Mouse (Mus musculus): ENCODE results near the gene Gm13276. TPM values are rescaled to one million over a fixed set of nuclear protein-coding genes. Genes with fewer than 3 reads are reported as not detected.
"Not testable (repeated sequence)": the region's sequence is repeated elsewhere in the genome, so short reads cannot be mapped to it uniquely, and the experiment has no call there.

Gene Gm13276
- polyA plus RNA-seq, 1 experiment from 2014 or later: not detected

GRCm38 (mm10) chr4:88759610-88760268 is 25.8 kb upstream of the Gm13276 start, which contains the start of gene Gm13283:
Gene Gm13283 (plus strand): TSS chr4:88760119.
- H3K9ac ChIP-seq; ATAC-seq (ENCODE audit: borderline replicate concordance, extremely low read depth, low FRiP score, low TSS enrichment): not testable (repeated sequence)

GRCm38 (mm10) chr4:88760431-88760830 is 25.1 kb upstream of the Gm13276 start:
- not testable (repeated sequence) for ATAC-seq (ENCODE audit: borderline replicate concordance, extremely low read depth, low FRiP score, low TSS enrichment); H3K9me3 ChIP-seq; H3K27me3 ChIP-seq; H3K4me1 ChIP-seq; H3K36me3 ChIP-seq; H3K9ac ChIP-seq
- Histone ChIP-seq H3K27ac (peak overlapping the region; percentile 75), H3K4me3 (peak overlapping the region; percentile 35), H3K4me2 (peak overlapping the region; percentile 50)
- under 1% methylated on average over 22 of the region's 28 CpGs for WGBS

More at GRCm38 (mm10) chr4:88759610-88760268, 25.8 kb upstream of the Gm13276 start, which contains the start of gene Gm13283:
- peak within 1 kb of the TSS; percentile 75 for H3K27ac ChIP-seq
- H3K27me3 ChIP-seq, H3K36me3 ChIP-seq, H3K9me3 ChIP-seq, H3K4me1 ChIP-seq: not testable (repeated sequence)
- peak within 1 kb of the TSS; percentile 50 for H3K4me2 ChIP-seq
- peak within 1 kb of the TSS; percentile 35 for H3K4me3 ChIP-seq
- WGBS: 21% methylated on average over 7 of the region's 14 CpGs

- not testable (repeated sequence) for ATAC-seq (ENCODE audit: borderline replicate concordance, extremely low read depth, low FRiP score, low TSS enrichment); H3K27ac ChIP-seq; H3K27me3 ChIP-seq; H3K9ac ChIP-seq; H3K9me3 ChIP-seq; H3K4me1 ChIP-seq; H3K4me2 ChIP-seq; H3K4me3 ChIP-seq; H3K36me3 ChIP-seq
- WGBS: 55% methylated on average over 6 of the region's 8 CpGs
Measured at GRCm38 (mm10) chr4:88761776-88762175, 23.7 kb upstream of the Gm13276 start.

- not testable (repeated sequence) for H3K27me3 ChIP-seq; H3K27ac ChIP-seq; H3K4me2 ChIP-seq; H3K4me1 ChIP-seq; H3K36me3 ChIP-seq; H3K4me3 ChIP-seq; H3K9ac ChIP-seq; ATAC-seq (ENCODE audit: borderline replicate concordance, extremely low read depth, low FRiP score, low TSS enrichment); H3K9me3 ChIP-seq
- 47% methylated on average over 9 of the region's 9 CpGs for WGBS
Measured at GRCm38 (mm10) chr4:88762341-88762740, 23.2 kb upstream of the Gm13276 start.

GRCm38 (mm10) chr4:88763384-88764018 is 22.0 kb upstream of the Gm13276 start:
- WGBS: 2% methylated on average over 41 of the region's 42 CpGs
- not testable (repeated sequence) for H3K9me3 ChIP-seq; H3K4me1 ChIP-seq; H3K36me3 ChIP-seq; ATAC-seq (ENCODE audit: borderline replicate concordance, extremely low read depth, low FRiP score, low TSS enrichment); H3K27me3 ChIP-seq
- peak overlapping the region; percentile 50 for H3K4me2 ChIP-seq
- peak overlapping the region; percentile 27; the same call in 1 of the 2 replicates for H3K9ac ChIP-seq
- H3K4me3 ChIP-seq: peak overlapping the region; percentile 31
- peak overlapping the region; percentile 77 for H3K27ac ChIP-seq

- no CpG with 5 or more reads among the region's 32 CpGs for WGBS
- not testable (repeated sequence) for H3K4me2 ChIP-seq; H3K9ac ChIP-seq; H3K27me3 ChIP-seq; H3K4me1 ChIP-seq; H3K9me3 ChIP-seq; H3K27ac ChIP-seq; ATAC-seq (ENCODE audit: borderline replicate concordance, extremely low read depth, low FRiP score, low TSS enrichment); H3K4me3 ChIP-seq; H3K36me3 ChIP-seq
Measured at GRCm38 (mm10) chr4:88773534-88773933, 12.0 kb upstream of the Gm13276 start, which contains the start of gene Gm13290. Gene Gm13290 (plus strand): TSS chr4:88773834.

- not testable (repeated sequence) for H3K27me3 ChIP-seq; H3K4me2 ChIP-seq; H3K4me1 ChIP-seq; H3K4me3 ChIP-seq; ATAC-seq (ENCODE audit: borderline replicate concordance, extremely low read depth, low FRiP score, low TSS enrichment); H3K9me3 ChIP-seq; H3K36me3 ChIP-seq; H3K9ac ChIP-seq; H3K27ac ChIP-seq
- no CpG with 5 or more reads among the region's 29 CpGs for WGBS
Measured at GRCm38 (mm10) chr4:88776622-88777021, 8.9 kb upstream of the Gm13276 start, which contains the start of gene Gm13289. Gene Gm13289 (plus strand): TSS chr4:88776922.

- H3K27ac ChIP-seq; H3K36me3 ChIP-seq; H3K4me3 ChIP-seq; H3K9ac ChIP-seq; H3K4me2 ChIP-seq; ATAC-seq (ENCODE audit: borderline replicate concordance, extremely low read depth, low FRiP score, low TSS enrichment); H3K9me3 ChIP-seq; H3K27me3 ChIP-seq; H3K4me1 ChIP-seq: not testable (repeated sequence)
- no CpG with 5 or more reads among the region's 29 CpGs for WGBS
Measured at GRCm38 (mm10) chr4:88779550-88779949, 6.0 kb upstream of the Gm13276 start, which contains the start of gene Gm13272. Gene Gm13272 (plus strand): TSS chr4:88779850.

GRCm38 (mm10) chr4:88780320-88780719 is 5.2 kb upstream of the Gm13276 start:
- H3K27me3 ChIP-seq; H3K4me1 ChIP-seq; H3K27ac ChIP-seq; H3K9ac ChIP-seq; H3K4me3 ChIP-seq; ATAC-seq (ENCODE audit: borderline replicate concordance, extremely low read depth, low FRiP score, low TSS enrichment); H3K36me3 ChIP-seq; H3K9me3 ChIP-seq; H3K4me2 ChIP-seq: not testable (repeated sequence)
- 50% methylated on average over 16 of the region's 18 CpGs for WGBS

- H3K36me3 ChIP-seq; ATAC-seq (ENCODE audit: borderline replicate concordance, extremely low read depth, low FRiP score, low TSS enrichment); H3K9ac ChIP-seq; H3K9me3 ChIP-seq; H3K27me3 ChIP-seq; H3K4me1 ChIP-seq: not testable (repeated sequence)
- Histone ChIP-seq H3K4me2 (peak within 1 kb of the TSS; percentile 51), H3K27ac (peak within 1 kb of the TSS; percentile 75; the same call in 1 of the 2 replicates), H3K4me3 (peak within 1 kb of the TSS; percentile 23; the same call in 1 of the 2 replicates)
- 12% methylated on average over 4 of the region's 7 CpGs for WGBS
Measured at GRCm38 (mm10) chr4:88781831-88782230, 3.7 kb upstream of the Gm13276 start, which contains the start of gene Ifnz. Gene Ifnz (plus strand): TSS chr4:88782131.

GRCm38 (mm10) chr4:88782335-88782734 is 3.2 kb upstream of the Gm13276 start:
- H3K4me2 ChIP-seq: peak overlapping the region; percentile 51
- WGBS: 0% methylated on average over 17 of the region's 31 CpGs
- H3K4me3 ChIP-seq: peak overlapping the region; percentile 23; the same call in 1 of the 2 replicates
- H3K27me3 ChIP-seq; H3K4me1 ChIP-seq; H3K9ac ChIP-seq; H3K36me3 ChIP-seq; ATAC-seq (ENCODE audit: borderline replicate concordance, extremely low read depth, low FRiP score, low TSS enrichment); H3K9me3 ChIP-seq: not testable (repeated sequence)
- H3K27ac ChIP-seq: peak overlapping the region; percentile 75; the same call in 1 of the 2 replicates

- not testable (repeated sequence) for H3K9me3 ChIP-seq; H3K4me1 ChIP-seq; H3K9ac ChIP-seq; ATAC-seq (ENCODE audit: borderline replicate concordance, extremely low read depth, low FRiP score, low TSS enrichment); H3K36me3 ChIP-seq; H3K4me2 ChIP-seq; H3K4me3 ChIP-seq; H3K27ac ChIP-seq; H3K27me3 ChIP-seq
- WGBS: 0% methylated on average over 4 of the region's 28 CpGs
Measured at GRCm38 (mm10) chr4:88788402-88788801, 2.9 kb downstream of the Gm13276 start, which contains the start of gene Gm13277. Gene Gm13277 (plus strand): TSS chr4:88788632.

Measured in lung, embryonic 15.5 days (tissue).